Mouse (Mus musculus) liver, postnatal 0 days (tissue): Measurements from ENCODE around the gene Ednrb.

Experiments
- CTCF ChIP-seq: sonication (generic); IDR thresholded peaks from 2 replicates; pipeline ENCODE4 v1.5.1; 2016; ENCODE audit warnings: antibody characterized with exemption, low read depth
- EP300 ChIP-seq: IDR thresholded peaks from 2 replicates; pipeline ENCODE4 v1.6.1; 2016; ENCODE audit warnings: antibody characterized with exemption, low read depth, mild to moderate bottlenecking

- no peak for TF ChIP-seq CTCF
- no peak for TF ChIP-seq EP300
Measured at GRCm38 (mm10) chr14:103850071-103850845, 6.1 kb upstream of the Ednrb start.
